Comparison of ENCODE assay signal across 9 mouse cellular contexts in the genomic region with DNA sequence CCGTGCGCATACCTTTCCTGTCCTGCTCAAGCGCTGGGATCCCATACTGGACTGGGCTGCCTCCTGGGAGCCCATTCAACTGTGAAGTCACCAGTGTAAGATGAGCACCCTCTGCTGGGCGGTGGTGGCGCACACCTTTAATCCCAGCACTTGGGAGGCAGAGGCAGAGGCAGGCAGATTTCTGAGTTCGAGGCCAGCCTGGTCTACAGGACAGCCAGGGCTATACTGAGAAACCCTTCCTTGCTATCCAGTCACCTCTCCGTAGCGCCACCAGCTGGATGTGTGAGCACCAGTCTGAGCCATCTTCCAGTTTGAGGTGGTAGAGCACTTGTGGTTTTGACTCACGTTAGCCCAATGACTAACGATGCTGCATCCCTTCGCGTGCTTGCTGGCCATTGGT. TPM values are rescaled to one million over a fixed set of nuclear protein-coding genes. Genes with fewer than 3 reads are reported as not detected.
A peak's percentile ranks its signal among the peaks of the same experiment; 100 is the strongest.
DNase-seq lines count a peak whose midpoint lies in the region; ATAC-seq and TF ChIP-seq lines count a peak whose summit lies in the region.
"Had no signal": no experiment of that assay in that cellular context is flagged by ENCODE, and none has a peak within 500 bp of the region (broad histone marks: within the 10 kb centered on the region; RNA-seq: fewer than 3 reads in every experiment).

No protein-coding gene starts in this region.

- no peak for DNase-seq in gastrocnemius, adult 2 months
- no peak for DNase-seq in gastrocnemius, postnatal 4 days (ENCODE audit: low spot score in 2 of 2)
- peak; percentile 18 for DNase-seq in right cerebral cortex, postnatal 14 days
- no peak for DNase-seq in right cerebral cortex, postnatal 36 days (ENCODE audit: low spot score in 2 of 2)
- DNase-seq in thymus, postnatal 10 days (ENCODE audit: low spot score in 2 of 2) = peak; percentile 11 to 22
- no peak for DNase-seq in heart, adult 18-20 months
- no peak for DNase-seq in urinary bladder, postnatal 36 days (ENCODE audit: low spot score in 2 of 2)

- TF ChIP-seq CTCF in gastrocnemius, adult 2 months (IDR thresholded peaks at IDR 0.05) = peak; percentile 18; the same call in 1 of the 2 replicates

- intact Hi-C loops in gastrocnemius, adult 2 months (cut with DNase I) = no loop called here

- H3K27ac ChIP-seq in gastrocnemius, adult 2 months = no peak overlapping the region

- no peak overlapping the region for H3K4me3 ChIP-seq in gastrocnemius, adult 2 months
- H3K4me3 ChIP-seq: erythroblast, embryonic 14.5 days had no signal

- 0 out of 2 replicates have a peak, but pooled peaks have one; percentile 20 for ATAC-seq in granulocyte monocyte progenitor cell, adult 5-6 weeks (replicated peaks; ENCODE audit: poor library complexity, severe bottlenecking)

RNA-seq across cellular contexts. Expression of a gene that starts 3.0 kb away (rescaled TPM):
- 1 to 10 TPM; 6.5 to 8.9 TPM for total RNA-seq in gastrocnemius, adult 2 months (2021)
- total RNA-seq in gastrocnemius, postnatal 4 days (2021) = 10 to 100 TPM; 16.1 to 16.9 TPM
- total RNA-seq in granulocyte monocyte progenitor cell, adult 5-6 weeks (2014; fragmentation: Nextera tagmentation) = 231 and 253 TPM in 2 replicates
- 215 and 233 TPM in 2 replicates for total RNA-seq in granulocyte monocyte progenitor cell, adult 5-6 weeks (2017)
- total RNA-seq in heart, adult 18-20 months (2021) = 10 to 100 TPM in 1 of 2 experiments, 1 to 10 TPM in 1; 9.3 to 10.8 TPM

RNA-seq across cellular contexts. Expression of a gene that starts 48.0 kb away (rescaled TPM):
- total RNA-seq in gastrocnemius, adult 2 months (2021) = 10 to 100 TPM in 1 of 2 experiments, 1 to 10 TPM in 1; 6.7 to 14.8 TPM
- 10 to 100 TPM; 11.0 to 11.9 TPM for total RNA-seq in gastrocnemius, postnatal 4 days (2021)
- not detected in 2 replicates for total RNA-seq in granulocyte monocyte progenitor cell, adult 5-6 weeks (2014; fragmentation: Nextera tagmentation)
- total RNA-seq in granulocyte monocyte progenitor cell, adult 5-6 weeks (2017) = not detected in 2 replicates
- 10 to 100 TPM; 12.7 to 18.0 TPM for total RNA-seq in heart, adult 18-20 months (2021)

RNA-seq across cellular contexts. Expression of a gene that starts 52.0 kb away (rescaled TPM):
- not detected for total RNA-seq in gastrocnemius, adult 2 months (2021)
- not detected for total RNA-seq in gastrocnemius, postnatal 4 days (2021)
- total RNA-seq in granulocyte monocyte progenitor cell, adult 5-6 weeks (2014; fragmentation: Nextera tagmentation) = 0.13 TPM in 1 of 2 replicates, not detected in the other
- total RNA-seq in granulocyte monocyte progenitor cell, adult 5-6 weeks (2017) = 0.26 and 2.6 TPM in 2 replicates
- total RNA-seq in heart, adult 18-20 months (2021) = not detected

RNA-seq across cellular contexts. Expression of a gene that starts 52.6 kb away (rescaled TPM):
- total RNA-seq in gastrocnemius, adult 2 months (2021) = not detected
- under 1 TPM in 1 of 2 experiments, not detected in 1; 0.31 TPM for total RNA-seq in gastrocnemius, postnatal 4 days (2021)
- not detected in 2 replicates for total RNA-seq in granulocyte monocyte progenitor cell, adult 5-6 weeks (2014; fragmentation: Nextera tagmentation)
- total RNA-seq in granulocyte monocyte progenitor cell, adult 5-6 weeks (2017) = 0.65 TPM in 1 of 2 replicates, not detected in the other
- not detected for total RNA-seq in heart, adult 18-20 months (2021)

Comparison
In these comparisons a context has a peak if more than half of its experiments do, and no peak if none do; other contexts are left out.
1. DNase-seq: peak in right cerebral cortex, postnatal 14 days (single experiment) and thymus, postnatal 10 days (2 of 2); none in gastrocnemius, adult 2 months (single experiment), gastrocnemius, postnatal 4 days (0 of 2), right cerebral cortex, postnatal 36 days (0 of 2), heart, adult 18-20 months (0 of 2) and urinary bladder, postnatal 36 days (0 of 2).
2. RNA of a gene that starts 3.0 kb away (total RNA-seq): 215 to 253 TPM in granulocyte monocyte progenitor cell, adult 5-6 weeks; 16.1 to 16.9 TPM in gastrocnemius, postnatal 4 days, 9.3 to 10.8 TPM in heart, adult 18-20 months and 6.5 to 8.9 TPM in gastrocnemius, adult 2 months; every median in the first group is over 10 times any median in the second.
3. RNA of a gene that starts 48.0 kb away (total RNA-seq): 12.7 to 18.0 TPM in heart, adult 18-20 months, 6.7 to 14.8 TPM in gastrocnemius, adult 2 months and 11.0 to 11.9 TPM in gastrocnemius, postnatal 4 days; not detected in granulocyte monocyte progenitor cell, adult 5-6 weeks; every median in the first group is over 4 times any median in the second.